Mouse (Mus musculus) MEL-GATA-1-ER (cell line): Measurements from ENCODE around the gene Ube2h.
"Not testable (repeated sequence)": the region's sequence is repeated elsewhere in the genome, so short reads cannot be mapped to it uniquely, and the experiment has no call there.

Source experiments
- DNase-seq: peaks from one replicate; pipeline ENCODE4 v3.0.0-alpha.2; 2012; ENCODE audit warnings: low read depth; ENCODE audit errors: extremely low read depth

The Ube2h gene

GRCm38 (mm10) chr6:30245397-30245796 lies 58.9 kb downstream of the Ube2h start:
- no peak for DNase-seq

GRCm38 (mm10) chr6:30243347-30244007 lies 60.9 kb downstream of the Ube2h start:
- DNase-seq: no peak

- no peak for DNase-seq
Observed at GRCm38 (mm10) chr6:30242928-30243327, 61.4 kb downstream of the Ube2h start.

GRCm38 (mm10) chr6:30240105-30240504 lies 64.2 kb downstream of the Ube2h start:
- DNase-seq: no peak

- peak; percentile 8 for DNase-seq
Observed at GRCm38 (mm10) chr6:30239207-30239606, 65.1 kb downstream of the Ube2h start.

- no peak for DNase-seq
Observed at GRCm38 (mm10) chr6:30238079-30238478, 66.3 kb downstream of the Ube2h start.

- DNase-seq: peak; percentile 6
Observed at GRCm38 (mm10) chr6:30236564-30236963, 67.8 kb downstream of the Ube2h start.

GRCm38 (mm10) chr6:30231758-30232293 lies 72.5 kb downstream of the Ube2h start:
- no peak for DNase-seq

- no peak for DNase-seq
Observed at GRCm38 (mm10) chr6:30230246-30230645, 74.1 kb downstream of the Ube2h start.

GRCm38 (mm10) chr6:30228921-30229320 lies 75.4 kb downstream of the Ube2h start:
- DNase-seq: peak; percentile 8

- DNase-seq: no peak
Observed at GRCm38 (mm10) chr6:30228353-30228752, 76.0 kb downstream of the Ube2h start.

GRCm38 (mm10) chr6:30226971-30227700 lies 77.2 kb downstream of the Ube2h start:
- DNase-seq: no peak

- no peak for DNase-seq
Observed at GRCm38 (mm10) chr6:30224693-30225092, 79.6 kb downstream of the Ube2h start.

- no peak for DNase-seq
Observed at GRCm38 (mm10) chr6:30222321-30222720, 82.0 kb downstream of the Ube2h start.

GRCm38 (mm10) chr6:30217581-30217980 lies 86.8 kb downstream of the Ube2h start:
- DNase-seq: no peak

- no peak for DNase-seq
Observed at GRCm38 (mm10) chr6:30212468-30212867, 91.9 kb downstream of the Ube2h start.

GRCm38 (mm10) chr6:30211641-30212455 lies 92.5 kb downstream of the Ube2h start:
- no peak for DNase-seq

- peak; percentile 52 for DNase-seq
Observed at GRCm38 (mm10) chr6:30210788-30211187, 93.6 kb downstream of the Ube2h start.

- DNase-seq: no peak
Observed at GRCm38 (mm10) chr6:30208844-30209243, 95.5 kb downstream of the Ube2h start.

- peak; percentile 31 for DNase-seq
Observed at GRCm38 (mm10) chr6:30205587-30206202, 98.6 kb downstream of the Ube2h start.

- not testable (repeated sequence) for DNase-seq
Observed at GRCm38 (mm10) chr6:30205180-30205538, 99.2 kb downstream of the Ube2h start.
